13 mouse cellular contexts compared by ENCODE assay signal in the genomic region with DNA sequence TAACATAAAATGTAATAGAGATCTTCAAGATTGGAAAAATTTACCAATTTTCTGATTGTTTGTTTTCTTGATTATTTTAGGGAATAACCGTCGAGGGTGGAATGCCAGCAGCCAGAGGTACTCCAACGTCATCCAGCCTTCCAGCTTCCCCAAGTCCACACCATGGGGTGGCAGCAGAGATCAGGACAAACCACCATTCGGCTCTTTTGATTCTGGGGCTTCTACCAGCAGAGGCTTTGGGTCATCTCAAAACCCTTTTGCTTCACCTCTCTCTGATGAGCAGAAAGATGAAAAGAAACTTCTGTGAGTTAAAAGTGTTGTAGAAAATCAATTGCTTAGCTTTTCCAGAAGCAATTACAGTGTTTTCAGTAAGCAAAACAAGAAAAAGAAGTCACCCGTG. TPM values are rescaled to one million over a fixed set of nuclear protein-coding genes. Genes with fewer than 3 reads are reported as not detected.
DNase-seq lines count a peak whose midpoint lies in the region; ATAC-seq and TF ChIP-seq lines count a peak whose summit lies in the region.
"Had no signal": no experiment of that assay in that cellular context is flagged by ENCODE, and none has a peak within 500 bp of the region (broad histone marks: within the 10 kb centered on the region; RNA-seq: fewer than 3 reads in every experiment).

No protein-coding gene starts in this region.

- no peak overlapping the region for H3K9ac ChIP-seq in embryonic facial prominence, embryonic 14.5 days (ENCODE audit: low read depth, low read length)
- H3K9ac ChIP-seq: embryonic facial prominence, embryonic 13.5 days; kidney, embryonic 15.5 days; neural tube, embryonic 12.5 days had no signal

- no peak overlapping the region for H3K4me2 ChIP-seq in embryonic facial prominence, embryonic 14.5 days (ENCODE audit: low read depth, low read length)
- H3K4me2 ChIP-seq: embryonic facial prominence, embryonic 13.5 days; kidney, embryonic 15.5 days; neural tube, embryonic 12.5 days had no signal

- no peaks in the 10 kb centered on the region for H3K4me1 ChIP-seq in embryonic facial prominence, embryonic 14.5 days (ENCODE audit: control insufficient read depth, insufficient read depth, low read length)
- H3K4me1 ChIP-seq in embryonic facial prominence, embryonic 10.5 days, result peaks cover 7% of the 10 kb centered on the region
- H3K4me1 ChIP-seq in testis, adult 2 months (ENCODE audit: control insufficient read depth, insufficient read depth, low read length), result peaks cover 2% of the 10 kb centered on the region; the same call in 1 of the 2 replicates
- H3K4me1 ChIP-seq: neural tube, embryonic 12.5 days had no signal

- no peak for TF ChIP-seq POLR2A in testis, adult 2 months (IDR thresholded peaks at IDR 0.05; ENCODE audit: control insufficient read depth, low read depth, low read length)

- DNase-seq in embryonic facial prominence, embryonic 14.5 days (ENCODE audit: low spot score), result peak; percentile 4
- DNase-seq in embryonic facial prominence, embryonic 10.5 days (ENCODE audit: low spot score), result no peak
- DNase-seq in kidney, postnatal 4 days, result peak; percentile 34 to 46
- no peak for DNase-seq in kidney, adult 18-20 months
- no peak for DNase-seq in testis, postnatal 14 days (ENCODE audit: low spot score)
- DNase-seq in spleen, postnatal 4 days (ENCODE audit: low spot score in 2 of 2), result no peak
- DNase-seq: adrenal gland, postnatal 36 days; gastrocnemius, postnatal 25 days had no signal

- H3K27ac ChIP-seq in embryonic facial prominence, embryonic 14.5 days (replicated peaks; ENCODE audit: low read depth, low read length), result no peak overlapping the region
- H3K27ac ChIP-seq in embryonic facial prominence, embryonic 10.5 days (replicated peaks), result no peak overlapping the region
- H3K27ac ChIP-seq in testis, adult 2 months (ENCODE audit: control insufficient read depth, insufficient read depth, low read depth, low read length), result no peak overlapping the region
- H3K27ac ChIP-seq: embryonic facial prominence, embryonic 13.5 days; kidney, embryonic 15.5 days; neural tube, embryonic 12.5 days had no signal

- H3K9me3 ChIP-seq in embryonic facial prominence, embryonic 14.5 days (ENCODE audit: control insufficient read depth, low read length), result no peaks in the 10 kb centered on the region
- H3K9me3 ChIP-seq in embryonic facial prominence, embryonic 10.5 days, result no peaks in the 10 kb centered on the region
- H3K9me3 ChIP-seq: embryonic facial prominence, embryonic 13.5 days; kidney, embryonic 15.5 days; neural tube, embryonic 12.5 days had no signal

- WGBS in embryonic facial prominence, embryonic 14.5 days, result 47% methylated on average over 5 of the region's 5 CpGs
- WGBS in embryonic facial prominence, embryonic 10.5 days, result 60% methylated on average over 5 of the region's 5 CpGs

- TF ChIP-seq CTCF in testis, adult 2 months (IDR thresholded peaks at IDR 0.05; ENCODE audit: control insufficient read depth, insufficient read depth, insufficient replicate concordance, low read depth, low read length), result no peak

- no peaks in the 10 kb centered on the region for H3K27me3 ChIP-seq in embryonic facial prominence, embryonic 14.5 days (replicated peaks; ENCODE audit: control insufficient read depth, insufficient read depth, low read length)
- no peaks in the 10 kb centered on the region for H3K27me3 ChIP-seq in embryonic facial prominence, embryonic 10.5 days (replicated peaks; ENCODE audit: low read depth, poor library complexity, severe bottlenecking)
- no peaks in the 10 kb centered on the region for H3K27me3 ChIP-seq in testis, adult 2 months (ENCODE audit: control insufficient read depth, insufficient read depth, low read length)
- H3K27me3 ChIP-seq: embryonic facial prominence, embryonic 13.5 days; kidney, embryonic 15.5 days; neural tube, embryonic 12.5 days had no signal

- no peak for ATAC-seq in embryonic facial prominence, embryonic 14.5 days (ENCODE audit: low read depth)
- no peak for ATAC-seq in megakaryocyte progenitor cell, adult 5-6 weeks (replicated peaks; ENCODE audit: poor library complexity)

- peaks cover 39% of the 10 kb centered on the region for H3K36me3 ChIP-seq in embryonic facial prominence, embryonic 14.5 days (ENCODE audit: control insufficient read depth, insufficient read depth, low read length)
- peaks cover 32% of the 10 kb centered on the region for H3K36me3 ChIP-seq in embryonic facial prominence, embryonic 10.5 days (replicated peaks)
- no peaks in the 10 kb centered on the region; the same call in 1 of the 2 replicates for H3K36me3 ChIP-seq in testis, adult 2 months (ENCODE audit: control insufficient read depth, insufficient read depth, low read length)

- no peak overlapping the region for H3K4me3 ChIP-seq in embryonic facial prominence, embryonic 14.5 days (ENCODE audit: low read depth, low read length)
- no peak overlapping the region for H3K4me3 ChIP-seq in embryonic facial prominence, embryonic 10.5 days
- H3K4me3 ChIP-seq in testis, adult 2 months (ENCODE audit: control insufficient read depth, low read depth, low read length), result peak overlapping the region; percentile 18; the same call in 1 of the 2 replicates
- H3K4me3 ChIP-seq: embryonic facial prominence, embryonic 13.5 days; kidney, embryonic 15.5 days; neural tube, embryonic 12.5 days had no signal

RNA-seq across cellular contexts. Expression of a gene that starts 2.5 kb away (rescaled TPM):
- 11.2 and 15.3 TPM in 2 replicates for polyA plus RNA-seq in embryonic facial prominence, embryonic 14.5 days (2014; fragmentation: Nextera tagmentation; extraction: Ambion mirVana)
- 18.8 and 21.0 TPM in 2 replicates for polyA plus RNA-seq in embryonic facial prominence, embryonic 10.5 days (2016; fragmentation: Nextera tagmentation; extraction: Ambion mirVana)
- 52.1 and 59.8 TPM in 2 replicates for polyA plus RNA-seq in testis, adult 2 months (2012; rRNA removed)
- total RNA-seq in megakaryocyte progenitor cell, adult 5-6 weeks (2015), result 13.2 and 16.1 TPM in 2 replicates
- total RNA-seq in megakaryocyte progenitor cell, adult 5-6 weeks (2017), result 5.7 and 10.1 TPM in 2 replicates

Comparison
In these comparisons a context has a peak if more than half of its experiments do, and no peak if none do; other contexts are left out.
1. DNase-seq: peak in embryonic facial prominence, embryonic 14.5 days (single experiment) and kidney, postnatal 4 days (2 of 2); none in embryonic facial prominence, embryonic 10.5 days (single experiment), kidney, adult 18-20 months (single experiment), testis, postnatal 14 days (single experiment) and spleen, postnatal 4 days (0 of 2).